9 mouse cellular contexts compared by ENCODE assay signal in genomic region chr5:112077840-112078600, GRCm38 (mm10).
A peak's percentile ranks its signal among the peaks of the same experiment; 100 is the strongest.
DNase-seq lines count a peak whose midpoint lies in the region; ATAC-seq and TF ChIP-seq lines count a peak whose summit lies in the region.
"Had no signal": no experiment of that assay in that cellular context is flagged by ENCODE, and none has a peak within 500 bp of the region (broad histone marks: within the 10 kb centered on the region; RNA-seq: fewer than 3 reads in every experiment).

No protein-coding gene starts in this region.

- no peak overlapping the region for H3K4me2 ChIP-seq in forebrain, embryonic 11.5 days (ENCODE audit: low read depth, low read length, severe bottlenecking)
- no peak overlapping the region for H3K4me2 ChIP-seq in forebrain, embryonic 12.5 days
- no peak overlapping the region for H3K4me2 ChIP-seq in midbrain, embryonic 14.5 days (ENCODE audit: low read length)
- no peak overlapping the region for H3K4me2 ChIP-seq in midbrain, embryonic 16.5 days (ENCODE audit: low read length)
- H3K4me2 ChIP-seq in liver, postnatal 0 days (ENCODE audit: low read depth, low read length) = no peak overlapping the region
- H3K4me2 ChIP-seq: midbrain, embryonic 12.5 days had no signal

- DNase-seq in forebrain, embryonic 11.5 days (ENCODE audit: low spot score) = peak; percentile 85
- peak; percentile 64 for DNase-seq in midbrain, embryonic 14.5 days
- DNase-seq in forelimb bud, embryonic 11.5 days (ENCODE audit: low read depth, low spot score) = peak; percentile 48
- DNase-seq in liver, postnatal 0 days = peak; percentile 31
- peak; percentile 77 for DNase-seq in testis, postnatal 10 days (ENCODE audit: low spot score)
- no peak for DNase-seq in cerebellum, adult 9-10 months

- H3K9ac ChIP-seq in forebrain, embryonic 11.5 days (ENCODE audit: low read length) = no peak overlapping the region
- H3K9ac ChIP-seq in forebrain, embryonic 12.5 days = no peak overlapping the region
- H3K9ac ChIP-seq in midbrain, embryonic 14.5 days (replicated peaks; ENCODE audit: low read length) = no peak overlapping the region
- H3K9ac ChIP-seq in midbrain, embryonic 16.5 days (ENCODE audit: low read depth, low read length) = no peak overlapping the region
- H3K9ac ChIP-seq in liver, postnatal 0 days (replicated peaks) = no peak overlapping the region
- H3K9ac ChIP-seq: midbrain, embryonic 12.5 days had no signal

- TF ChIP-seq EP300 in liver, postnatal 0 days (IDR thresholded peaks at IDR 0.05; ENCODE audit: low read depth) = no peak

- no peak overlapping the region for H3K4me3 ChIP-seq in forebrain, embryonic 11.5 days (ENCODE audit: low read depth, low read length)
- no peak overlapping the region for H3K4me3 ChIP-seq in forebrain, embryonic 12.5 days (replicated peaks)
- H3K4me3 ChIP-seq in midbrain, embryonic 14.5 days (replicated peaks; ENCODE audit: low read depth, low read length) = no peak overlapping the region
- no peak overlapping the region for H3K4me3 ChIP-seq in midbrain, embryonic 16.5 days (ENCODE audit: low read depth, low read length)
- H3K4me3 ChIP-seq in liver, postnatal 0 days (ENCODE audit: low read depth, low read length) = no peak overlapping the region
- H3K4me3 ChIP-seq: midbrain, embryonic 12.5 days had no signal

- 82% methylated on average over 19 of the region's 19 CpGs for WGBS in forebrain, embryonic 11.5 days
- WGBS in forebrain, embryonic 12.5 days = 84% methylated on average over 19 of the region's 19 CpGs
- WGBS in midbrain, embryonic 14.5 days = 85% methylated on average over 19 of the region's 19 CpGs
- 83% methylated on average over 19 of the region's 19 CpGs for WGBS in midbrain, embryonic 16.5 days
- whole genome bisulfite sequencing in liver, postnatal 0 days (ENCODE audit: insufficient replicate concordance) = 75% methylated on average over 19 of the region's 19 CpGs

- no peak overlapping the region for H3K27ac ChIP-seq in forebrain, embryonic 11.5 days (ENCODE audit: low read depth, low read length)
- no peak overlapping the region for H3K27ac ChIP-seq in forebrain, embryonic 12.5 days
- no peak overlapping the region for H3K27ac ChIP-seq in midbrain, embryonic 14.5 days (replicated peaks; ENCODE audit: low read depth, low read length)
- H3K27ac ChIP-seq in midbrain, embryonic 16.5 days (ENCODE audit: low read length) = no peak overlapping the region
- no peak overlapping the region for H3K27ac ChIP-seq in liver, postnatal 0 days (ENCODE audit: low read depth)
- H3K27ac ChIP-seq: midbrain, embryonic 12.5 days had no signal

- no peaks in the 10 kb centered on the region for H3K27me3 ChIP-seq in forebrain, embryonic 11.5 days (ENCODE audit: control insufficient read depth, insufficient read depth, low read length)
- no peaks in the 10 kb centered on the region for H3K27me3 ChIP-seq in forebrain, embryonic 12.5 days
- H3K27me3 ChIP-seq in midbrain, embryonic 14.5 days (ENCODE audit: control insufficient read depth, insufficient read depth, low read length) = no peaks in the 10 kb centered on the region
- H3K27me3 ChIP-seq in midbrain, embryonic 16.5 days (ENCODE audit: control insufficient read depth, insufficient read depth, low read depth, low read length) = no peaks in the 10 kb centered on the region
- 0 out of 2 replicates have a peak, but pooled peaks cover 3% of the 10 kb centered on the region for H3K27me3 ChIP-seq in liver, postnatal 0 days (ENCODE audit: insufficient read depth, low read length)
- H3K27me3 ChIP-seq: midbrain, embryonic 12.5 days had no signal

- peak; percentile 31 for TF ChIP-seq CTCF in liver, postnatal 0 days (IDR thresholded peaks at IDR 0.05; ENCODE audit: low read depth)

- H3K36me3 ChIP-seq in forebrain, embryonic 11.5 days (ENCODE audit: control insufficient read depth, insufficient read depth, low read length) = no peaks in the 10 kb centered on the region
- H3K36me3 ChIP-seq in forebrain, embryonic 12.5 days (replicated peaks) = no peaks in the 10 kb centered on the region
- no peaks in the 10 kb centered on the region for H3K36me3 ChIP-seq in midbrain, embryonic 14.5 days (ENCODE audit: control insufficient read depth, insufficient read depth, low read length)
- H3K36me3 ChIP-seq in midbrain, embryonic 16.5 days (ENCODE audit: control insufficient read depth, insufficient read depth, low read length) = no peaks in the 10 kb centered on the region
- no peaks in the 10 kb centered on the region for H3K36me3 ChIP-seq in liver, postnatal 0 days (replicated peaks; ENCODE audit: insufficient read depth, low read length)
- H3K36me3 ChIP-seq: midbrain, embryonic 12.5 days had no signal

- no peak for ATAC-seq in forebrain, embryonic 11.5 days (replicated peaks; ENCODE audit: low FRiP score)
- no peak for ATAC-seq in forebrain, embryonic 12.5 days (ENCODE audit: low FRiP score)
- no peak for ATAC-seq in midbrain, embryonic 14.5 days (ENCODE audit: low FRiP score, low TSS enrichment)
- ATAC-seq in midbrain, embryonic 16.5 days = no peak
- no peak for ATAC-seq in liver, postnatal 0 days

- peaks cover 7% of the 10 kb centered on the region for H3K4me1 ChIP-seq in forebrain, embryonic 11.5 days (replicated peaks; ENCODE audit: control insufficient read depth, insufficient read depth, low read length)
- H3K4me1 ChIP-seq in forebrain, embryonic 12.5 days = peaks cover 12% of the 10 kb centered on the region
- H3K4me1 ChIP-seq in midbrain, embryonic 14.5 days (ENCODE audit: control insufficient read depth, insufficient read depth, low read length) = 0 out of 2 replicates have a peak, but pooled peaks cover 4% of the 10 kb centered on the region
- 0 out of 2 replicates have a peak, but pooled peaks cover 2% of the 10 kb centered on the region for H3K4me1 ChIP-seq in midbrain, embryonic 16.5 days (ENCODE audit: control insufficient read depth, insufficient read depth, low read length)
- H3K4me1 ChIP-seq in liver, postnatal 0 days (ENCODE audit: insufficient read depth) = no peaks in the 10 kb centered on the region

- peaks cover 4% of the 10 kb centered on the region; the same call in 1 of the 2 replicates for H3K9me3 ChIP-seq in forebrain, embryonic 11.5 days (ENCODE audit: control insufficient read depth, low read length)
- no peaks in the 10 kb centered on the region for H3K9me3 ChIP-seq in forebrain, embryonic 12.5 days
- H3K9me3 ChIP-seq in midbrain, embryonic 14.5 days (ENCODE audit: control insufficient read depth, low read length) = no peaks in the 10 kb centered on the region
- H3K9me3 ChIP-seq in midbrain, embryonic 16.5 days (replicated peaks; ENCODE audit: control insufficient read depth, low read length, poor library complexity, severe bottlenecking) = no peaks in the 10 kb centered on the region
- 0 out of 2 replicates have a peak, but pooled peaks cover 2% of the 10 kb centered on the region for H3K9me3 ChIP-seq in liver, postnatal 0 days (ENCODE audit: low read length)
